Mouse (Mus musculus) frontal cortex, adult 2 months (tissue): Measurements from ENCODE around the gene Lpp. TPM values are rescaled to one million over a fixed set of nuclear protein-coding genes. Genes with fewer than 3 reads are reported as not detected.

Source experiments
- DNase-seq, 2 experiments: peaks; one replicate each; pipeline ENCODE4 v3.0.0; 2022; ENCODE audit warnings: low spot score in 1 of 2; ENCODE audit errors: extremely low spot score in 1 of 2
- polyA plus RNA-seq: library from polyadenylated mRNA; depleted of rRNA; stranded (reverse); fragments of >200 nt; gene quantifications from 2 replicates; pipeline ENCODE4 v1.2.3, GENCODE M21; 2012

Gene Lpp
- polyA plus RNA-seq, 1 experiment, result 3.0 TPM

DNA sequence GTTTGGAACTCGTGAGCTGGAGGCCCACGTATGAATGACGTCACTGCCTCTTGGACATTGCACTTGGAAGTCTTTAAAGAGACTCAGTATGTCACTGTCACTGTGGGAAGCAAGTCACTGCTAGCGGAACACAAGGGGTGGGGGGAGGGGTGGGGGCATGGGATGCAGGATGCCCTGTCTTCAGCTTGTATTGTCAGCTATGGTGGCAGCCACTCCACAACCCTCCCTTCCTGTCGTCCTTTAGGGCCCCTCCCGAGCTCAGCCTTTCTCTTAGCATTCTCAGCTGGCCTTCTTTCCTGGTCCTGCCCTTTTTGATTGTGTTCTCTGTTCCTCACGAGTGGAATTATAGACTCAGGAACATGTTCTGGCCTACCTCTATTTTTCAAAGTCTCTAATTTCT is 40.3 kb downstream of the Lpp start:
- no peak for DNase-seq

DNA sequence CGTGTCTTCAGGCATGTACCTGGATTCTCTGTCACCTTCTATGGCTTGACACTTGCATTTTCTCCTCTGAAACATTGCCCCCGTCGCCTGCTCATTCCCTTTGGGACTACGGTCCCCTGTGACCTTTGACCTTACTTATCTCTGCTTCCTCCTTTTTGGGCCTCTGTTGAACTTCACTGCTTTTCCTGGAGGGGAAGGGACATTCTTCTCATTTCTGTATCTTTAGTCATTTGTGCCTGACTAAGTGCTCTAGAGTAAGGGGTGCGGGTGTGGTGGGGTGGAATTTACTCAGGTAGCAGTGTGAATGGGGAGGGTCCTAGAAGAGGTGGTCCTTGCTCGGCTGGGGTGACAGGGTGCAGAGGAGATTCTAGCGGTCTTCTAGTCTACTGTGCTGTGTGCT is 40.7 kb downstream of the Lpp start:
- DNase-seq, result no peak

GRCm38 (mm10) chr16:24434531-24435114 is 41.3 kb downstream of the Lpp start:
- DNase-seq, result peak in 1 of 2 experiments; percentile 18

DNA sequence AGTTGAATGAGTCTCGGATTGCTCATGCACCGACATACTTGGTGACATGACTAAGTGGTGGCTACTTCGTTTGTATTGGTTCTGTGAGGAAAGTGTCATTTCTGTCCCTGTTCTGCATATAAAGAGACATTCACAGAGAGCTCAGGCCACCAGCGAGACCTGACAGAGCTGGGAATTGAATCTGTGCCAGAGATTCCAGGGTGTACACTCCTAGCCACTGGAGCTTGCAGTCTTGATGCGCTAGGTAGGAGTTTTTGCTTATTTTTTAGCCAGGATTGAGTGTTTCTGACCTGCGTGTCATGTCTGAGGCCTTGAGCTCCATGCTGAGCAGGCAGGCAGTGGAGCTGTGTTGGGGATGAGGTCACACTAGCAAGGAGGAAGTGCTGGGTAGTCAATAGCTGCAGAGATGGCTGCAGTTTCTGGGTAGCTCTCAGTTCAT is 41.8 kb downstream of the Lpp start:
- DNase-seq, result no peak

DNA sequence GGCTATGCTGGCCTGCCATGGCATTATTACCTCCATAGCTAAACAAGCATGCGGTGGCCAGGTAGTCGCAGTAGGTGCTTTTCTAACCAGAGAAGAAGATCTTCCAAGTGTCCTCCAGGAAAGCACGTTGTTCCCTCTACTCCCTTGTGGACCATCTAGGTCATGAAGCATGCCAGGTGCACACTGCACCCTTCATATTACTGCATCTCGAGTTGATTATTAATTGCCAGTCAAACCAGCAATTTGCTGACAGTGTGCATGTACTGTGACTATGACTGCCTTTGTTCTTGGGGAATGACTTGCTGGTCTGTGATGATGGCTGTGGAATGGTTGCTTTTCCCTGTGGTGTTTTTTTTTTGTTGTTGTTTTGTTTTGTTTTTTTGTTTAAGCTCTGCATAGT is 45.1 kb downstream of the Lpp start:
- no peak for DNase-seq

- DNase-seq, result no peak
Observed at GRCm38 (mm10) chr16:24441338-24441737, 48.0 kb downstream of the Lpp start.

GRCm38 (mm10) chr16:24442500-24443122 is 49.3 kb downstream of the Lpp start:
- DNase-seq, result no peak

GRCm38 (mm10) chr16:24443123-24443515 is 49.8 kb downstream of the Lpp start:
- DNase-seq, result no peak

DNA sequence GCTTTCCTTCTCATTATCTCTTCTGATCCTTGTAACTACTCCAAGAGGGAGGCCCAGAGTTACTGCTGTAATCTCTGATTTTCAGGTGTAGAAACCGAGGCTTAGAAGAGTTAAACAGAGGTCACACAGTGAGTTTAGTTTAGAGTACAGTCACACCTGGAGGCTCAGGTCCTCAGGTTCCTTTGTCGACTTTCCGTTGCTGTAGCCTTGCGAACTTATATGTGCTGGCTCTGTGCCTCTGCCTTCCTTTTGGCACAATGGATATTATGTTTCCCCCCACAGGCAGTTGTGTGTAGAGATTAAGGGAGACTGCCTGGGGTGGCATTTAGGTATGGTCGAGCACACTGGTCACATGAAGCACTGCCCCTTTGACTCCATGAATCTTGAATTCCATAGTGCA is 50.2 kb downstream of the Lpp start:
- DNase-seq, result no peak

DNA sequence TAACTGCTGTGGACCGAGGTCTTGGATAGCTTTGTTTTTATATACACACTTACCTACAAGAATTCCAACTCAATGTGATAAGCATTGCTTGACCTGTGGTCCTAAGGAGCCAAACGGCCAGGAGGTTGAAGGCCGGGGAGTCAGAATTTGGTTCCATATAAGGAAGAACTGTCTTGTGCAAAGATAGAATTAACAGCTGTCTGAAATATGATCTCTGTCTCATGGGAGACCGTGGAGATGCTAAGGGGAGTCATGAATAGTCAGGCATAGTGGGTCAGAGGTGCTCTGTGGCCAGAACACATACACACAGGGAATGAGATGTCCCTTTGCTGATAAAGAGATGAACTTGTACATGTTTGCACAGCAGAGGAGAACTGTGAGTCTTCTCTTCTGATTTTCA is 51.5 kb downstream of the Lpp start:
- DNase-seq, result no peak

- no peak for DNase-seq
Observed at GRCm38 (mm10) chr16:24445473-24445872, 52.2 kb downstream of the Lpp start.

- DNase-seq, result no peak
Observed at GRCm38 (mm10) chr16:24446449-24446848, 53.1 kb downstream of the Lpp start.

DNA sequence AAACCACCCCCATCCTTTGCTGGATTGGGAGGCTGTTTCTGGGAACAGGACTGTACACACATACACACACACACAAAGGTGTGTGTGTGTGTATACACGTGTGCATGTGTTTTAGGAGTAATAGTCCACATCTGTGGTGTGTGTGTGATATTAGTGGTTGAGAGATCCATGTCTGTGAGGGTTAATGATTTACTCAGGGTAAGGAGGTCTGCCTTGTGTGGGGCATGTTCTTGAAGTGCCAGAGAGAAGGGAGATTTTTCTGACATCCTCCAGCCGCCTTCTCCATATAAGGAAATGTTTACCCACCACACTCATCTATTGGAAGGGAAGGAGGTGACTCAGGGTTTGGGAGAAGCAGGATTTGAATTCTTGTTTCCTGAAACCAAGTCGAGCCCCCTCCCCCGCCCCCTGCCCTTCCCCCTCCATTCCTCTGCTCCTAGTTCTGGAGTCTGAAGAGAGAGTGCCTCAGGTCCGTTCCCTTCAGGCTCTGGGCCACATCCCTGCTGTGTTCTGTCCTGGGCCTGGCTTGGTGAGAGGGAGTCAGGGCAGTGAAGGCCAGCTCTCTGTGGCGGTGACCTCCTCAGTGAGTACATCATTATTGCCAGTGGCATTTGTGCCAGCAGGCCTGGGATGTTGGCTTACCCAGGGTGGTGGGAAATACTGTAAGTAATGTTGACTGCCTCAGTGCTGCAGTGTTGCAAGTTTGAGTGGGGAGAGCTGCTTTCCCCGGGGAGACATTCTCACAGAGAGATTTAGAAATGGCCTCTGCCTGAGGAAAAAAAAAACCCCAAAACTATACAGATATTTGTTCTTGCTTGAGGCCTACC is 54.6 kb downstream of the Lpp start:
- DNase-seq, result no peak

- DNase-seq, result no peak
Observed at GRCm38 (mm10) chr16:24448493-24448845, 55.2 kb downstream of the Lpp start.

- no peak for DNase-seq
Observed at GRCm38 (mm10) chr16:24449806-24450205, 56.5 kb downstream of the Lpp start.

DNA sequence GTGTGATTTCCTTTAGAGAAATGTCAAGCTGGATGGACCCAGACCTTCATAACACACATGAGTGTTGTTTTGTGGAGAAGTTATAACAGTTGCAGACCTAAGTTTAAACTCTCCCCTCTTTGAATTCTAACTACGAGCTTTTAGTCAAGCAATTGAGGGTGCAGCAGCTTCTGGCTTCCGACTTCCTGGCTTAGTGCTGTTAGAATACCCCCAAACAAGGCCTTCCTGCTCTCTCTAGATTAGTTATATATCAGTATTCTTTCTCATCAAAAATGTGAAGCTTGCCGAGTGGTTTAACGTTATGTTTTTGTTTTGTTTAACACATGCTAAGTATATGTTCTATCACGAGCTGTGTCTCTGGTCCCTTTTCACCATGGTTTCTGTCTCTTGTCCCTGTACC is 56.9 kb downstream of the Lpp start:
- no peak for DNase-seq

- DNase-seq, result no peak
Observed at GRCm38 (mm10) chr16:24451123-24451522, 57.8 kb downstream of the Lpp start.

DNA sequence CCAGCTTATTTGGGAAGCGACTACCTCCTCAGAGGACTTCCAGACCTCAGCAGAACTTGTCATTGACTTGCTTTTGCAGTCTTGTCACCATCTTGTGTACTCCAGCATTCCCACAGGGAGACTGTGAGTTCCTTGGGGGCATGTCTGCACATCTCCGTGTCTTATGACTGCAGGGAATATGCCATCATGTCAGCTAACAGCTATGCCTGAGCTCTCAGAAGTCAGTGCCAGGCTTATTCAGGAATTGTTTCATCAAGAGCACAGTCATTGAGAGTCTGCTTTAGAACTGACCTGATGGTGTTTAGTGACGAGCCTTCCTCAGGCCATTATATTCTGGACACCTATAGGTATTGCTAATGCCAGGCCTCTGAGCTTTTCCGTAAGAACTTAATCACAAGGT is 60.2 kb downstream of the Lpp start:
- no peak for DNase-seq

- no peak for DNase-seq
Observed at GRCm38 (mm10) chr16:24454493-24454892, 61.2 kb downstream of the Lpp start.

DNA sequence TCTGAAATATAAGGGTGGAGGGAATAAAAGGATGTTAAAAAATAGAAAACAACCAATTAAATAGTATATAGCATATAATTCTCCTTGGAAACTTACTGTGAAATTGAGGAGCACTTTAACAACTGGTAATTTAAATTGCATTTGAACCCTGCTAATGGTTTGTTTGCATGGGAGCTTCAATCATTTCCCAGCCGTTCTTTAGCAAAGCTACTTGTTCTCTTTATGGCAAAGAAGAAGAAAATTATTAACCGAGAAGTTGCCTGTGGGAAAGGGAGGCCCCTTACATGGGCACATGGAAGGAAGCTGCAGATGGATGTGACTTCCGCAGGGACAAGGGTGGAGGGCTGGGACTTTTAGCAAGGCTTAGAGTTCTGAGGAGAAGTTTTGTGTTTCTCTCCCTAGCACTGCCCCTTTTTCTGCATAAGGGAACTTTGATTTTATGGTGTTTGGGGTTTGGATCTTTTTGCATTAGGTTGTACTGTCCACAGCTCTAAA is 62.1 kb downstream of the Lpp start:
- DNase-seq, result no peak

DNA sequence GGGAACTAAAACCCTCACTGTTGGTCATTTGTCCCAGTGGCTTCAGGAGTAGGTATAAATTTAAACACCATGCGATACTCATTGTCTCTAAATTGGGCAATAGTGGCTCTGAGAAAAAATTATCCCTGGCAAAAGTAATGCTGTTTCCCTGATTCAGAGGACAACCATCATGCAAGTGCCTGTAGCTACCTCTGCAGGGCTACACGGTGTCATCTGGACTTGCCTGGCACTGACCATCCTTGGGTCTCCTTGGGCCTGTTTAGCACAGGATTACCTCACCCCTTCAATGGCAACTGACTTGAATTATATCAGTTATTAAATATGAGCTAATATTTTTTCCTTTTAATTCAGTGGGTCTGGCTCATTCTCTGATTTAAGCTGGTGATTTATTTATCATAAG is 70.5 kb downstream of the Lpp start:
- DNase-seq, result no peak

DNA sequence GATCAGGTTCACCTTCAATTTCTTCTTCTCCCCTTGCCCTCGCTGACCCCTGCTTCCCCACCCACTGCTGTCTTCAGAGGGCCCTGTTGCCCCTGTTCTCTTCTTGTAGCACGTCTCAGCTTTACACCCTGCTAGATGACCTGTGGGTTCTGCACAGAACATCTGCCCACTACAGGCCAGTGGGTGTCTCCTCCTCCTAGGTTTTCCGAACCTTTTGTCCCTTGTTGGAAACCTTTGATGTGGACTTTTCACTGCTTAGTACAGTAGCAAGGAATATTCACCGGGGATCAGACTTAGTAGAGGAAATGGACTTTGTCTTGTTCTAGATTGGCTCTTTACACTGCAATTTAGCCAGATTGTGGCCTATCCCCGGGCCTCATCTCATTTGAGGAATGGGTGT is 71.1 kb downstream of the Lpp start:
- no peak for DNase-seq
